Mouse (Mus musculus): ENCODE measurements around the gene Tmod4.

DNA sequence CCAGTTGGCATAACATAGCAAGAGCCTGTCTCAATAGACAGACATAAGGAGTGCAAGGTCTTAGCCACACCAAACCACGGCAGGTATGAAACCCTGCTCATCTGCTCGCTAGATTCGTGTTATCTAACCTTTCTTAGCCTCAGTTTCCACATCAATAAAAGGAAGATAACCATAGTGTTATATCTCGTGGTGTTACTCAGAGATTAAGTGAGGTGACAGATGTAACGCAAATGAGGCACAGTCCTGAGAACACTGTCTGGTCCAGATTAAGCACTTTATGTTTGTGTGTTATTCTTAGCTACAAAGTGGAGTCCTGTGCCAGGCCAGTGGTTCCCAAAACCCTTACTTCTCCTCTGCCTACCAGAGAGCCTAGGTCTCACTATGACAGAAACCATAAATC, 40.6 kb downstream of the Tmod4 start:
- TF ChIP-seq CTCF (IDR thresholded peaks at IDR 0.05; ENCODE audit: borderline replicate concordance, control insufficient read depth, extremely low read depth, insufficient read depth, low read length, poor library complexity) (no peak), POLR2A (IDR thresholded peaks at IDR 0.05; ENCODE audit: control insufficient read depth, extremely low read depth, insufficient read depth, low read length, poor library complexity) (no peak)
